Mouse (Mus musculus): ENCODE measurements around the gene Zan.
"Not testable (repeated sequence)": the region's sequence is repeated elsewhere in the genome, so short reads cannot be mapped to it uniquely, and the experiment has no call there.

The Zan gene

GRCm38 (mm10) chr5:137501709-137502666 is 25.1 kb upstream of the Zan start, which contains the start of gene Pop7:
Pop7 (minus strand) TSS chr5:137502518.
- peak; percentile 76 for ATAC-seq (ENCODE audit: insufficient number of reproducible peaks, low FRiP score, low TSS enrichment)

GRCm38 (mm10) chr5:137500186-137500585 is 23.3 kb upstream of the Zan start:
- no peak for ATAC-seq (ENCODE audit: insufficient number of reproducible peaks, low FRiP score, low TSS enrichment)

GRCm38 (mm10) chr5:137493831-137494230 is 17.0 kb upstream of the Zan start:
- ATAC-seq (ENCODE audit: insufficient number of reproducible peaks, low FRiP score, low TSS enrichment) = no peak

- ATAC-seq (ENCODE audit: insufficient number of reproducible peaks, low FRiP score, low TSS enrichment) = no peak
Measured at GRCm38 (mm10) chr5:137491559-137491958, 14.7 kb upstream of the Zan start.

GRCm38 (mm10) chr5:137487616-137488015 is 10.8 kb upstream of the Zan start:
- no peak for ATAC-seq (ENCODE audit: insufficient number of reproducible peaks, low FRiP score, low TSS enrichment)

GRCm38 (mm10) chr5:137485851-137486155 is 8.9 kb upstream of the Zan start:
- ATAC-seq (ENCODE audit: insufficient number of reproducible peaks, low FRiP score, low TSS enrichment) = no peak

GRCm38 (mm10) chr5:137485071-137485850 is 8.4 kb upstream of the Zan start:
- ATAC-seq (ENCODE audit: insufficient number of reproducible peaks, low FRiP score, low TSS enrichment) = no peak

GRCm38 (mm10) chr5:137481897-137482296 is 5.0 kb upstream of the Zan start:
- no peak for ATAC-seq (ENCODE audit: insufficient number of reproducible peaks, low FRiP score, low TSS enrichment)

- ATAC-seq (ENCODE audit: insufficient number of reproducible peaks, low FRiP score, low TSS enrichment) = no peak
Measured at GRCm38 (mm10) chr5:137481138-137481537, 4.3 kb upstream of the Zan start.

- no peak for ATAC-seq (ENCODE audit: insufficient number of reproducible peaks, low FRiP score, low TSS enrichment)
Measured at GRCm38 (mm10) chr5:137474351-137474750, 2.5 kb downstream of the Zan start.

- no peak for ATAC-seq (ENCODE audit: insufficient number of reproducible peaks, low FRiP score, low TSS enrichment)
Measured at GRCm38 (mm10) chr5:137472252-137472904, 4.5 kb downstream of the Zan start.

GRCm38 (mm10) chr5:137466946-137467345 is 9.9 kb downstream of the Zan start:
- ATAC-seq (ENCODE audit: insufficient number of reproducible peaks, low FRiP score, low TSS enrichment) = no peak

GRCm38 (mm10) chr5:137465049-137465448 is 11.8 kb downstream of the Zan start:
- no peak for ATAC-seq (ENCODE audit: insufficient number of reproducible peaks, low FRiP score, low TSS enrichment)

- ATAC-seq (ENCODE audit: insufficient number of reproducible peaks, low FRiP score, low TSS enrichment) = no peak
Measured at GRCm38 (mm10) chr5:137455866-137456591, 20.8 kb downstream of the Zan start.

- no peak for ATAC-seq (ENCODE audit: insufficient number of reproducible peaks, low FRiP score, low TSS enrichment)
Measured at GRCm38 (mm10) chr5:137455206-137455605, 21.7 kb downstream of the Zan start.

GRCm38 (mm10) chr5:137445536-137445935 is 31.3 kb downstream of the Zan start:
- ATAC-seq (ENCODE audit: insufficient number of reproducible peaks, low FRiP score, low TSS enrichment) = no peak

- no peak for ATAC-seq (ENCODE audit: insufficient number of reproducible peaks, low FRiP score, low TSS enrichment)
Measured at GRCm38 (mm10) chr5:137440216-137440855, 36.5 kb downstream of the Zan start.

- ATAC-seq (ENCODE audit: insufficient number of reproducible peaks, low FRiP score, low TSS enrichment) = no peak
Measured at GRCm38 (mm10) chr5:137433889-137434288, 43.0 kb downstream of the Zan start.

- not testable (repeated sequence) for ATAC-seq (ENCODE audit: insufficient number of reproducible peaks, low FRiP score, low TSS enrichment)
Measured at GRCm38 (mm10) chr5:137430402-137430801, 46.5 kb downstream of the Zan start.

- no peak for ATAC-seq (ENCODE audit: insufficient number of reproducible peaks, low FRiP score, low TSS enrichment)
Measured at GRCm38 (mm10) chr5:137425648-137426047, 51.2 kb downstream of the Zan start.
